Mouse (Mus musculus) brain, embryonic 14.5 days (tissue): ENCODE measurements around the gene Gsc. TPM values are rescaled to one million over a fixed set of nuclear protein-coding genes. Genes with fewer than 3 reads are reported as not detected.

Experiments used
- DNase-seq: peaks from one replicate; pipeline ENCODE4 v3.0.0-alpha.2; 2011; ENCODE audit warnings: low read depth
- CTCF ChIP-seq: fragments of 200-500 bp; IDR thresholded peaks from 2 replicates; pipeline ENCODE4 v1.5.1; 2012; ENCODE audit warnings: inconsistent platforms, mild to moderate bottlenecking, moderate library complexity, borderline replicate concordance; ENCODE audit not compliant: insufficient read depth, insufficient read length; ENCODE audit errors: extremely low read depth
- POLR2A ChIP-seq: fragments of 200-500 bp; IDR thresholded peaks from 2 replicates; pipeline ENCODE4 v1.6.1; 2012; ENCODE audit warnings: mild to moderate bottlenecking, inconsistent platforms, borderline replicate concordance; ENCODE audit not compliant: poor library complexity, insufficient read depth, insufficient read length, severe bottlenecking; ENCODE audit errors: extremely low read depth
- polyA plus RNA-seq: library from polyadenylated mRNA; depleted of rRNA; stranded (reverse); fragments of >200 nt; gene quantifications from 2 replicates; pipeline ENCODE4 v1.2.3, GENCODE M21; 2012; rRNA removed

Gsc gene
- polyA plus RNA-seq, result 0.56 and 1.0 TPM in 2 replicates

DNA sequence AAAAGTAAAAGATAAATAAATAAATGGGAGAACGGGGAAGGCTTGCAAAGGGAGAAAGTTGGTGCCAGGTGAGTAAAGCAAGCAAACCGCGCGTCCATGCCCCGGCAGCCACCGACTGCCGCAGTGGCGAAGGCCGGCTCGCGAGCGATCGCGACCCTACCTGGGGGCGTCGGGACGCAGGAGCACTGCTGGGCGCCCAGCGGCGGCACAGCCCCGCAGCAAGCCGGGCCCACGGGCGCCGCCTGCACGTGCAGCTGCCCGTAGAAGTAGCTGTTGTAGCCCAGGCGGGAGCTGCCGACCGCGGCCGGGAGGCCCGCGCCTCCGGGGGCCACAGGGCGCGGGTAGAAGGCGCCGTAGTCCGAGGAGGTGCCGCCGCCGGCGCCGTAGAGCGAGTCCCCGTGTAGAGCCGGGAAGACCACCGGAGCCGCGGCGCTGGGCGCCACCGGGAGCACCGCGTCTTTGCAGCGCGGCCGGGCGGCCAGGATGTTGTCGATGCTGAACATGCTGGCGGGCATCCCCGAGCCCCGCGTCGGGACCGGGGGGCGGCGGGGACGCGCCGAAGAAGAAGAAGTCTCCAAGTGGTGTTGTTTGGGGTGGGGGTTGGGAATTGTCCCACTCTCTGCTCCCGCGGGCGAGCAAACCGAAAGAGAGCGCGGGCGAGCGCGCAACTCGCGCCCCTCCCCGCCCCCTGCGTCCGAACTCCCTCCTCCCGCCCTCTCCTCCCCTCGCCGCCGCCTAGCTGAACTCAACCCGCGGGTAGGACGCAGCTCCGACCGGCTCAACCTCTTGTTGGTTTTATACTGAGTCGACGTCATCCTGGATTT lies at the start of gene Gsc:
Gene Gsc, minus strand, starts transcription at position 730 of the 824 bp plus-strand sequence.
- TF ChIP-seq POLR2A, result no peak
- no peak for TF ChIP-seq CTCF
- peak; percentile 69 for DNase-seq

DNA sequence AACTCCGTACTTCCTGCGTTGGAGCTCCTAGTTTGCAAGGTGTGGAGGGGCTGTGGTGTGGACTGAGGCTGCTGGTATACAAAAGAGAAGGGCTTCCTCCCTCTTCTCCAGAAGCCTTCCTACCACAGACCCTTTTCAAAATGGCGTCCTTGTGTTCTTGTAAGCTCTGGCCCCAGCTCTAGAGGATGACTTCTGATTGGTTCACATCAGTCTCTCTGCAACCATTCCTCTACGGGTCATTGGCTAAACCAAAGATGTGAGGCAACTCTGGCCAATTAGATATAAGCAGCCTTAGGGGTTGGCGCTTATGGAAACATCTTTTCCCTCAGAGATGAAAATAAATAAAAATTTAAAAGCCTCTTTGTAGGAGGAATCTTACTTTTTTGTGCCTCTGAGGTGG lies 46.6 kb upstream of the Gsc start:
- TF ChIP-seq CTCF (no peak), POLR2A (no peak)
- no peak for DNase-seq

- TF ChIP-seq POLR2A (no peak), CTCF (no peak)
- peak; percentile 13 for DNase-seq
Measured at GRCm38 (mm10) chr12:104507911-104508310, 34.8 kb upstream of the Gsc start.

DNA sequence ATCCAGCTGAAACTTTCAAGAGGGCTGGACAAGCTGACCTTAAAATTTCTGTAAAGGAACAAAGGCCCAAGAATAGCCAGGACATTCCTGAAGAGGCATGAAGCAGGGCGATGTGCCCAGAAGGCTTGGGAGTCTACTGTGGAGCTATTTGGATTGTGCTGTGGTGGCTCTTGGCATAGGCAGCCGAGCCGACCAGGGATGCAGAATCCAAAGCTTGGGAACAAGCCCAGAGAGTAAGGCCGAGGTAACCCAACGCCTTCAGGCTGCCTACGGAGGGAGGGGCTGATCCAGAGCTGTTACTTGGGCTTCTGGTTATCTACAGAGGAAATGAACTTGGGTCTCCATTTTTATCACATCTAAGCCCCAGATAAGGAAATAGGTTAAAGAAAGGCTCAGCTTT lies 18.9 kb upstream of the Gsc start:
- DNase-seq, result peak; percentile 43
- TF ChIP-seq POLR2A (no peak), CTCF (no peak)

DNA sequence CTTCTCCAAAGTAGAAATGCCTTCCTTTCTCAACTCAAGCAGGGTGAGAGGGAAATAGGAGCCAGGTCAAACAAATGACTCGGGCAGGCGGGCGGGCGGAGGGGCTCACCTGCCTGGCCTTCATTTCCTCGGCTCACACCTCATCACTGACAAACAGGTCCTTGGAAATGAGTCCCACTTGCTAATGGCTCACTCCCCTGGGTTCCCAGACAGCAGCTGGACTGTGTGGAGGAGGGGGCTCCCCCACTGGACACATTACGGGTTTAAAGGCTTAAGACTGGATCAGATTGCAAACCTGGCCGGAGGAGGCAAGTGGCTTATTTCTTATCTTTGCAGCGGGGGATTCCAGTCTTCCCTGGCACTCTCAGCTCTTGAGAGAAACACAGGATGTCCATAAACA lies 13.1 kb upstream of the Gsc start:
- no peak for DNase-seq
- no peak for TF ChIP-seq POLR2A
- TF ChIP-seq CTCF, result no peak

DNA sequence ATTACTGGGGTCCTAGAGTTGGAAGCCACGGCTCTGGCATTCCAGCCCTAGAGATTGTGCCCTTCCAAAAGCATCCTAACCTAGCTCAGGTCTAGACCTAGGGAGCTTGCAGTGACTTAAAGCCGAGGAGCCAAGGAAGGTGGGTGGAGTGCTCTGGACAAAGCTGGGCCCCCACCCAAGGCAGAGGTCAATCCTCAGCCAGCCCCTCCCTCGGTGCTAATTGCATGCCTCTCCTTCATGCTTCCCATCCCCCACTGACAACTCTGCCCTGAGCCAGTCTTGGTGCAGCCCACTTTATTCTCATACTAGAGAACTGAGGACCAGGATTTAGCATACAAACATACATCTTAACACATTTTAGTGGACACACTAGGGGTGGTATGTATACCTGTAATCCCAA lies 12.0 kb upstream of the Gsc start:
- DNase-seq, result no peak
- TF ChIP-seq POLR2A (no peak), CTCF (no peak)

DNA sequence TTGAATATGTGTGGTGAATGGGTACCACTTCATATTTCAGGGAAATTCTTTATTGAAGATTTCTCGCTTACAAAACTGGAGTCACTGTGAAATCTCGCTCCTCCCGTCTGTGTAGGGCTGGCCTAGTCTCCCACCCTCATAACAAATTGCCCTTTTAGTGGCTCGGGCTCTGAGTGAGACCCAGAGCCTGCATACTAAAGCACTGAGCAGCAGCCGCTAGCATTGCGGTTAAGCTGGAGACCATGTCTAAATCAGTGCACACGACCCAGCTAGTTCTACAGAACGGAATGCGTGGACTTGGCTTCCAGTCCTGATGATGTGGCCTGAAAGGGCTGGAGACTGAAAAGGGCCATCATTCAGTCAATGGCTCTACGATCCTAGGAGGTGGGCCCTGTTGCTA lies 7.9 kb upstream of the Gsc start:
- no peak for DNase-seq
- TF ChIP-seq POLR2A (no peak), CTCF (no peak)

DNA sequence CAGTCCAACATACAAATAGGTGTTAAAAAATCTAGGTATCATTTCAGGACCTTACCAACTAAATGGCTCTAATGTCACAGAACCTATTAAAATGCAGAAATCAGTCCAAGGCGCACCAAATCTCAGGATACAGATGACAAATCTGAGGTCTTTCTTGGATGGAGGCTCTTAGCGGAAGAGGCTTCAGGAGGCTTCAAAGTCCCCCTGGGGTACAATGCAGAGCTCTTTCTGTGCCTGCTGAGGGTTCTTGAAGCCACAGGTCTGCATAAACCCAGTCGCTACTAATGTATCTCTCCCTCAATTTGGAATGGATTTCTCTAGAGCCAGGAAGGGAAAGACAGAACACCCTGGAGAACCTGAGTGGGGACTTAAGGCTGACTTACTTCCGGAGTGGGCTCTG lies 5.1 kb upstream of the Gsc start:
- peak; percentile 24 for DNase-seq
- TF ChIP-seq POLR2A (no peak), CTCF (no peak)

DNA sequence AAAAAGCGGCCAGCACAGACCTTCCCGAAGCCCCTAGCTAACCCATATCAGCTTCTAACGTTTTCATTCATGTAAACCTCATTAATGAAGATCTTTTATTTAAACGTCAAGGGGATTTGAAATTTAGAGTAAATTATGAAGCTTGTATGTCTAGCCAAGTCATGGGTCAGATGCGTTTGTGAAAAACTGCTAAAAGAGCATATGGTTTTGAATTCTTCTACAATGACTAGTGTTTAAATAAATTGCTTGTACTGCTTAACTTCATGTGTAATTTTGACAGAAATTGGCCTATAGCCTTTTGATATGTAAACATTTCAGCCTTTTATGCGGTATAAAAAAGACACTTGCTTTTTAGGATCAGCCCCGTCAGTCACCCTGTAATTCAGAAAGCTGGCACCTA lies 4.4 kb upstream of the Gsc start:
- no peak for TF ChIP-seq POLR2A
- TF ChIP-seq CTCF, result no peak
- DNase-seq, result no peak

DNA sequence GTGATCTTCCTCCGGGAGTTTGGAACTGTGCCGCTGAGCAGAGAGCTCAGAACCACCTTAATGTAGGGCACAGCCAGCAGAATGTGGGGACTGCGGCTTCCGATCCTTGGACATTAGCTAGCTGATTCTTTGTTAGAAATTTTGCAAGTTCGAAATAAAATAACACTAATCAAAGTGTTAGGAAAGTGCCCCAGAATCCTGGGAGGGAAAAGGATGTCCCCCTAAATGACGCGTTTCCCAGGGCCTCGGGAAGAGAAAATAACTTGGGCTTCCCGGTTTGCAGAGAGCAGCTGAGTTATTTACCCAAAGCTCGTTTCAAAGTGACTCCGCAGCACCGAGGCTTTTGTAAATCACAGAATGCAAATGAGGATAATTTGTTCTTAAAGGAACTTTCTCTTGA lies 3.9 kb upstream of the Gsc start:
- TF ChIP-seq POLR2A (no peak), CTCF (no peak)
- peak; percentile 58 for DNase-seq

- DNase-seq, result peak; percentile 53
- no peak for TF ChIP-seq POLR2A
- TF ChIP-seq CTCF, result no peak
Measured at GRCm38 (mm10) chr12:104475946-104476345, 2.8 kb upstream of the Gsc start.
